Mouse (Mus musculus): ENCODE measurements around the gene 9430038I01Rik. TPM values are rescaled to one million over a fixed set of nuclear protein-coding genes. Genes with fewer than 3 reads are reported as not detected.

9430038I01Rik gene
- polyA plus RNA-seq, 1 experiment from 2014 or later, result 19.5 TPM

DNA sequence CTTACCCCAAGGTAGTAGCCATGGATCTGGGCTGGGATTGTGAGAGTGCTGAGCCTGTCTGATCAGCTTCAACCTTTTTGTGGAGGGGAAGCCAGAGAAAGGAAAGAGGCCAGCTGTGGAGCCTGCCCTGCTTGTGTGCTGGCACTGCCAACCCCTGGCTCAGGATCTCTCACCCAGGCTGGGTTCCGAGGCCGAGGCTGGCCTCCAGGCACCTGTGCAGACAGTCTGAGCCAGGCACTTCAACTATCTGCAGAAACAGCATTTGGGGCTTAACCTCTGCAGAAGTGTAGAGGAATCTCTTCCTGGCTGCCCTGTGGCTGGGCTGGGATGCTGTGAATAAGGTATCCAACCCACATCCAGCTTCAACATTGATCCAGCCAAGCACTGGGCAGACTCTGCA lies 76.6 kb downstream of the 9430038I01Rik start:
- Histone ChIP-seq H3K9me3 (ENCODE audit: control insufficient read depth, low read length) (no peaks in the 10 kb centered on the region), H3K36me3 (ENCODE audit: control insufficient read depth, insufficient read depth, low read length) (no peaks in the 10 kb centered on the region), H3K27me3 (ENCODE audit: control insufficient read depth, insufficient read depth, low read length) (no peaks in the 10 kb centered on the region), H3K9ac (ENCODE audit: low read depth, low read length) (no peak overlapping the region), H3K4me2 (replicated peaks; ENCODE audit: low read depth, low read length) (no peak overlapping the region), H3K4me3 (ENCODE audit: low read depth, low read length) (no peak overlapping the region), H3K27ac (ENCODE audit: low read depth, low read length) (no peak overlapping the region), H3K4me1 (replicated peaks; ENCODE audit: control insufficient read depth, insufficient read depth, low read length) (no peaks in the 10 kb centered on the region)
- no peak for ATAC-seq (ENCODE audit: low FRiP score)
- no peak for DNase-seq (ENCODE audit: low spot score)
- 96% methylated on average over 2 of the region's 2 CpGs for WGBS

Other genes starting within 250 kb of the 9430038I01Rik start
- gene Ebf3, start 96.3 kb downstream of the 9430038I01Rik start, polyA plus RNA-seq (2014; fragmentation: Nextera tagmentation; extraction: Ambion mirVana), result 14.0 and 15.9 TPM in 2 replicates
- 347 and 362 TPM in 2 replicates for gene Glrx3, start 26.9 kb upstream of the 9430038I01Rik start, polyA plus RNA-seq (2014; fragmentation: Nextera tagmentation; extraction: Ambion mirVana)

All from hindbrain, embryonic 11.5 days (tissue).